Mouse (Mus musculus) B cell, adult 62 days (primary cell): Measurements from ENCODE around the gene Olfr1161. TPM values are rescaled to one million over a fixed set of nuclear protein-coding genes. Genes with fewer than 3 reads are reported as not detected.

Source experiments
- total RNA-seq: library from RNA; stranded (reverse); gene quantifications from 4 replicates; pipeline ENCODE4 v1.2.4, GENCODE M21; 2023

The Olfr1161 gene
- not detected in 4 replicates for total RNA-seq

DNA sequence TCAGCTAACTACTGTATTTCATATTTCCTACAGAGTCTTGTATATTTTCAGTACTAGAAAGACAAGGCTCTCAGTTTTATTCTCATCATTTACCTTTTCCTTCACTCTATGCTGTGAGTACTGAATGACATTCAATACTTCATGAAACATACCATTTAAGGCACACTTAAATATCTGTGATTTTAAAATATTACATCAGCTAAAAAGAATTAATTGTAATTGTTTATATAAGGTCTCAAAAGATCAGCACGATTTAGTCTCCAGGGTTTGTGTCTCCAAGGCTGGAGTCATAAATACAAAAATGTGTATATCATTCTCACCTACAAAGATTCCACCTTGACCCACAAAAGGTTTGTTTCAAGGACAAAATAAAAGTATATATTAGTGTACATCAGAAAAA, at the start of gene Olfr1161:
Olfr1161 (plus strand) TSS at position 301 of the 400 bp plus-strand sequence.

GRCm38 (mm10) chr2:87974563-87974962, 48.0 kb upstream of the Olfr1161 start, which contains the start of gene Olfr74:
Gene Olfr74, minus strand, starts transcription at chr2:87974663.

DNA sequence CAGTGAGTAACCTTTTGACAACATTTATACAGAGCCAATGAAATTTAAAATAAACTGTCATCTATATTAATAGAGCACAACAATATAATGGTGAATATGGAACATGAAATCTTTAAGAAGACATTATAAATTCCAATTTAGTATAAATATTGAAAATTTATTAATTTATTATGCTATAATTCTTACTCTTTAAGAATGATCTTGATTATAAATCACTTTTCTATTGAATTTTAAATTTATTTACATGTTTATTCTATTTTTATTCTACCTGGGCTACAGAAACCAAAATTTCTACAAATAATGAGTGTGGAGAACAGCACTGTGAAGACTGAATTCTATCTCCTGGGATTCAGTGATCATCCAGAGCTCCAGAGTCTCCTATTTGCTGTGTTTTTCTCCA, 32.8 kb upstream of the Olfr1161 start, which contains the start of gene Olfr1158:
Olfr1158 (plus strand) TSS at position 301 of the 400 bp plus-strand sequence.

DNA sequence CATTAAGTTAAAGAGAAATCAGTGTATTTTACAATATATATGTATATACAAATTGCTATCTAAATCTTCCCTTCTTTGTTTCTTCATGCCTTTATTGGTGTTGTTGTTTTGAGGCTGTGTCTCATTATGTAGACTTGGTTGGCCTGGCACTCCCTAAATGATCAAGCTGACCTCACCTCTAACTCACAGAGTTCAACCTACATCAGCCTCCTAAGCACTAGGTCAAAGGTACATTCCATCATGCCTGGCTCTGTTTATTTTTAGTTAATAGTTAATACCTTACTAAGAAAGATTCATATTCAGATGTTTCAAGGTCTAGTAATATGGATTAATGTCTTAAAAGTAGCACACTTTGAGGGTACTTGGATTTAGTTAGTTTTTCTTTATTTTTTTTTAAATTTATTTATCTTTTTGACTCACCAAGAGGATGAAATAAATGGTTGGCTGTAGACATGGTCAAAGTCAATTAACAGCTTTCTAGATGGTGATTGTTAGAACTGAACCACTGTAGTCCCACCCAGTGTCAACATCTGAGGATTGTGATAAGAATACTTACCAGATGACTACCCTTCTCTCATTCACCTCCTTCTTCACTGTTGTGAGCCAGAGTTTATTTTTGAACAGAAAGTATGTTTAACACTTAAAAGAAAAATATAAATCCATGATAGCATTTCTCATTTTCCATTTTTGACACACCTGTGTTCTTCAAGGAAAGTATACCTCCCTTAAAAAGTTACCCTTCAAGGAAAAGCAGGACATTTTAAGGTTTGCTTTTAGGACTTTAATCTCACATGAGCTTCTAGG, 14.9 kb upstream of the Olfr1161 start, which contains the start of gene Olfr1160:
Olfr1160 (minus strand) TSS at position 754 of the 804 bp plus-strand sequence.

DNA sequence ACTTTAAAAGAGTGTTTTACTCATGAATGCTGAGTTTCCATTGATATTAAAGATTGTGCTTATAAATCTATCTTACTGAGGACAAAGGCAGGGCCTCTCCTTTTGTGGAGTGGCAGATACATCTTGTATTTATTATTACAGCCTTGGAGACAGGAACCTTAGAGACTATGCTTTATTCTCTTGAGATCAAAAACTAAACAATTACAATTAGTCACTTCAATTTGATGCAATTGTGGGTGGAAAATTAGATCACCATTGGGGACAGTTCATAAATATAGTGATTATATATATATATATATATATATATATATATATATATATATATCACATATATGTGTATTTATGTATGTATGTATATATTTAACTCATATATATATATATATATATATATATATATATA, 15.0 kb downstream of the Olfr1161 start, which contains the start of gene Olfr73:
Olfr73 (minus strand) TSS at position 101 of the 400 bp plus-strand sequence.

GRCm38 (mm10) chr2:88051029-88051428, 28.5 kb downstream of the Olfr1161 start, which contains the start of gene Olfr1162:
Gene Olfr1162, minus strand, starts transcription at chr2:88051129.

GRCm38 (mm10) chr2:88071730-88072129, 49.2 kb downstream of the Olfr1161 start, which contains the start of gene Olfr1163:
Gene Olfr1163, minus strand, starts transcription at chr2:88071830.

Other genes starting within 250 kb of the Olfr1161 start
- not detected in 4 replicates for gene Olfr152, start 243.3 kb upstream of the Olfr1161 start, total RNA-seq
- gene Olfr1143, start 222.2 kb upstream of the Olfr1161 start, total RNA-seq, result not detected in 4 replicates
- gene Olfr1145, start 213.0 kb upstream of the Olfr1161 start, total RNA-seq, result not detected in 4 replicates
- not detected in 4 replicates for gene Olfr1148, start 192.2 kb upstream of the Olfr1161 start, total RNA-seq
- gene Olfr1150-ps1, start 178.8 kb upstream of the Olfr1161 start, total RNA-seq, result not detected in 4 replicates
- not detected in 4 replicates for gene Olfr1151, start 166.9 kb upstream of the Olfr1161 start, total RNA-seq
- gene Olfr1152, start 156.3 kb upstream of the Olfr1161 start, total RNA-seq, result not detected in 4 replicates
- gene Olfr1153, start 127.8 kb upstream of the Olfr1161 start, total RNA-seq, result not detected in 4 replicates
- not detected in 4 replicates for gene Olfr1154, start 117.6 kb upstream of the Olfr1161 start, total RNA-seq
- gene Olfr1155, start 77.6 kb upstream of the Olfr1161 start, total RNA-seq, result not detected in 4 replicates
- not detected in 4 replicates for gene Olfr1156, start 69.7 kb upstream of the Olfr1161 start, total RNA-seq
- gene Olfr1157, start 54.5 kb upstream of the Olfr1161 start, total RNA-seq, result not detected in 4 replicates
- gene Olfr74, start 48.1 kb upstream of the Olfr1161 start, total RNA-seq, result not detected in 4 replicates
- gene Olfr1158, start 32.7 kb upstream of the Olfr1161 start, total RNA-seq, result not detected in 4 replicates
- not detected in 4 replicates for gene Olfr1160, start 14.5 kb upstream of the Olfr1161 start, total RNA-seq
- gene Olfr73, start 14.9 kb downstream of the Olfr1161 start, total RNA-seq, result not detected in 4 replicates
- gene Olfr1162, start 28.4 kb downstream of the Olfr1161 start, total RNA-seq, result not detected in 4 replicates
- gene Olfr1163, start 49.1 kb downstream of the Olfr1161 start, total RNA-seq, result not detected in 4 replicates
- not detected in 4 replicates for gene Olfr1164, start 71.2 kb downstream of the Olfr1161 start, total RNA-seq
- gene Olfr1166, start 105.5 kb downstream of the Olfr1161 start, total RNA-seq, result not detected in 4 replicates
- gene Olfr1167, start 132.4 kb downstream of the Olfr1161 start, total RNA-seq, result not detected in 4 replicates
- gene Olfr1168, start 159.1 kb downstream of the Olfr1161 start, total RNA-seq, result not detected in 4 replicates
- gene Olfr1170, start 205.6 kb downstream of the Olfr1161 start, total RNA-seq, result not detected in 4 replicates